Mouse (Mus musculus): Measurements from ENCODE around the gene Thsd1.
A peak's percentile ranks its signal among the peaks of the same experiment; 100 is the strongest.
"Not testable (repeated sequence)": the region's sequence is repeated elsewhere in the genome, so short reads cannot be mapped to it uniquely, and the experiment has no call there.

The Thsd1 gene

DNA sequence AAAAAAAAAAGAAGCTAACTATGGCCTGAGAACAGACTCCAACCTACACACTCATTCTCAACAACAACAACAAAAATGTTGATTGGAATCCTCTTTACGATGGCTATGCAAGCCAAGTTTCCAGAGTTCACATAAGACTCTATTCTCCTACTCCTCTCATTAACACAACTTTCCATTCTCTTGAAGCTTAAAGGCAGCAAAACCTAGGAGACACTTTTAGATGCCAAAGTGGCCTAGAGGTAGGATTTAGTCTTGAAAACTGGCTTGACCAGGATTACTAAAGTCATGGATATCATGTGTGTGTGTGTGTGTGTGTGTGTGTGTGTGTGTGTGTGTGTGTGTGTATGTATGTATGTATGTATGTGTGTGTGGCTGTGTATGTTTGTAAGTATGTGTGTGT, 38.1 kb downstream of the Thsd1 start:
- DNase-seq, result no peak

- DNase-seq, result no peak
These were observed 39.7 kb downstream of the Thsd1 start for GRCm38 (mm10) chr8:22266809-22267208.

- no peak for DNase-seq
These were observed 46.0 kb downstream of the Thsd1 start for GRCm38 (mm10) chr8:22273142-22273541.

GRCm38 (mm10) chr8:22274641-22275040, 47.5 kb downstream of the Thsd1 start:
- no peak for DNase-seq

DNA sequence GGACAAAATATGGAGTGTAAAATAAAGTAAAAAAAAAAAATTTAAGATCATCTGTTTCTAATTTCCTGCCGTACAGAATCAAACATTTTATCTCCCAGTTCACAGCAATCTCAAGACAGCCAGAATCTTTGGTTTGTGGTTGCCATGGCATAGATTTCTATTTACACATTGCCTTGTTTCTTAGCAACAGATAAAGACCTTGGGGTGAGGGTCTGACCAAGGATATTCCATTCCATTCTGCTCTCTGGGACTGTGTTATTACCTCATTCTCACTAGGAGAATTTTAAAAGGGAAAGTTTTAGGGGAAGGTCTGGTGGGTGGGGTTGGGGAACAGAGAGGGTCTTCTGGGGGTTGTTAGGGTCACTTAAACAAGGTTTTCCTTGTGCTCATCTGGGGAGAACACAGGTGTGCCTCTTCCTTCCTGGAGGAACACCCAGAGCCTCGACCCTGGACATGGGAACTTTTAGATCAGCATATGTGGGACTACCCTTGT, 55.9 kb downstream of the Thsd1 start, which contains the start of gene Tpte:
Gene Tpte, plus strand, starts transcription at position 443 of the 493 bp plus-strand sequence.
- DNase-seq, result no peak

GRCm38 (mm10) chr8:22302326-22302725, 75.2 kb downstream of the Thsd1 start:
- peak; percentile 4 for DNase-seq

DNA sequence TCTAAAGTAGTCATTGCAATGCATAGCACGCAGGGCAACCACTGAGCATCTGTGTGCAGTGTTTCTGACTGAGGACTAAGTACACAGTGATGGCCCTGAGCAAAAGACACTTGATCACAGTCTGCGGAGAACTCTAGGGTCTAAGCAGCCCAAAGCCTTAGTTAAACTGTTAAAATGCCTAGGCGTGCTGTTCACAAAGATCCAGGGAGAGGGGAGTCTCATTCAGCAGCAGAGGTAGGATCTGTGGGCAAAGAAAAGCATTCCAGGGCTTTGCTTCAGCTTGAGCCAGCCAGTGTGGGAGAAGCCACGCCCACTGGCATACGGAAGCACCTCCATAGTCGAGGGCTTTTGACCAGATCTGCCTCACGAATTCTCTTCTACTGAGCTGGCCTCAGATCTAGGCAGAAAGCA, 75.8 kb downstream of the Thsd1 start:
- DNase-seq, result peak; percentile 51

DNA sequence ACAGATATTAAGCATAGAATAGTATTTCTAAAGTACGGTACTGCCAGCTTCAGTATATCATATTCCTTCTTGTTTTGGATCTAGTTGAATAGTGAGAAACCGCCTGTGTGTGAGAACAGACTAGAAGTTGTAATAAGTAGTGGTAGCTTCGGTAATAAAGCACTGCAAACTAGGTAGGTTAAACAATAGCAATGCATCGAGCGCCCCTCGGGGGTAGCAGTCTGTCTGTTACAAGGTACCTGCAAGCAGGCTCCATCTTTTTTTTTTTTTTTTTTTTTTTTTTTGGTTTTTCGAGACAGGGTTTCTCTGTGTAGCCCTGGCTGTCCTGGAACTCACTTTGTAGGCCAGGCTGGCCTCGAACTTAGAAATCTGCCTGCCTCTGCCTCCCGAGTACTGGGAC, 76.9 kb downstream of the Thsd1 start:
- not testable (repeated sequence) for DNase-seq

DNA sequence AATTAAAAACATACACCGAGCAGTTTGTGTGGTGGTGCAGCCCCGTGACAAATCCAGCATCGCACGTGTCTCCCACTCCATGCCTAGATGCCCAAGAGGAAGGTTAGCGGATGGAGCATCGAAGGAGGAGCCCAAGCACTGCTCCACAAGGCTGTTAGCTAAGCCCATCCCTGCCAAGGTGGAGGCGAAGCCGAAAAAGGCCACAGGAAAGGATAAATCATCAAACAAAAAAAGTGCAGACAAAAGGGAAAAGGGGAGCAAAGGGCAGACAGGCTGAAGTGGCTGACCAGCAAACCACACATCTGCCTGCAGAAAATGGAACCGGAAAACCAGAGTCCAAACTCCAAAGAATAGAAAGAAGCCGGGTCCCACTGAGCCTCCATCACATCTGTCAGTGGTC, 79.9 kb downstream of the Thsd1 start:
- peak; percentile 32 for DNase-seq
